Mouse (Mus musculus) fibroblast of lung, adult 2 months (primary cell): Measurements from ENCODE around the gene Fry.

Source experiments
- DNase-seq: peaks from one replicate; pipeline ENCODE4 v3.0.0-alpha.2; 2011; ENCODE audit warnings: low read depth

Fry gene

GRCm38 (mm10) chr5:150525239-150525638 is 406.8 kb downstream of the Fry start:
- DNase-seq = no peak

- no peak for DNase-seq
Observed at GRCm38 (mm10) chr5:150541302-150541701, 422.9 kb downstream of the Fry start.

GRCm38 (mm10) chr5:150543184-150543583 is 424.7 kb downstream of the Fry start:
- DNase-seq = no peak
